Mouse (Mus musculus): ENCODE measurements around the gene Gprc5b.

GRCm38 (mm10) chr7:119019537-119019936 is 24.5 kb upstream of the Gprc5b start:
- TF ChIP-seq CTCF (conservative IDR thresholded peaks at IDR 0.05; ENCODE audit: insufficient read depth, insufficient read length, low read depth, low read length), result peak; percentile 74
- no peak for TF ChIP-seq POLR2A (IDR thresholded peaks at IDR 0.05; ENCODE audit: low read depth, low read length)
